Mouse (Mus musculus) bone marrow, adult 2 months (tissue): Measurements from ENCODE around the gene Bcas1.

Experiments
- CTCF ChIP-seq: fragments of 200-500 bp; IDR thresholded peaks from 2 replicates; pipeline ENCODE4 v1.5.1; 2011; ENCODE audit warnings: low read length, control low read depth; ENCODE audit not compliant: control insufficient read depth, insufficient read depth
- POLR2A ChIP-seq: fragments of 200-500 bp; IDR thresholded peaks from 2 replicates; pipeline ENCODE4 v1.6.1; 2011; ENCODE audit warnings: low read depth, mild to moderate bottlenecking, control low read depth, low read length, borderline replicate concordance; ENCODE audit not compliant: control insufficient read depth

DNA sequence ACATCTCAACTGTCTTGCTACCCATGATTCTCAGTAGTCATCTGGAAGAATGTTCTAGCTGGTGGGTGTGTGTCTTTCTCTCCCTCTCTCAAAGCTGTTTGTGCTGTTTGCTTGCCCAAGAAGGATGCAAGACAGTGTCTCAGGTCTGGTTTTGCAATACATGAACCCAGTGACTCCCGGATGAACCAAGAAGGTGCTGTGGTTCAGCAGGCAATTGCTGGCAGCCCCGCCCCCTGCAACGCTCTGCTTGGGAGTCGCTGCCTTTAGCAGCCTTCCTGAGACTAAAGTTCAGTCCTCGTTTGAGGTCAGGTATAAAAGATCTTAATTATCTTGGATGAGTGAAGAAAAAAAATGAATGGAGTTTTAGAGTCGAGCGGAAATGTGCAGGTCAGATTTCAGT lies 34.0 kb upstream of the Bcas1 start:
- no peak for TF ChIP-seq POLR2A
- no peak for TF ChIP-seq CTCF
